Mouse (Mus musculus): ENCODE measurements around the gene Sag.

DNA sequence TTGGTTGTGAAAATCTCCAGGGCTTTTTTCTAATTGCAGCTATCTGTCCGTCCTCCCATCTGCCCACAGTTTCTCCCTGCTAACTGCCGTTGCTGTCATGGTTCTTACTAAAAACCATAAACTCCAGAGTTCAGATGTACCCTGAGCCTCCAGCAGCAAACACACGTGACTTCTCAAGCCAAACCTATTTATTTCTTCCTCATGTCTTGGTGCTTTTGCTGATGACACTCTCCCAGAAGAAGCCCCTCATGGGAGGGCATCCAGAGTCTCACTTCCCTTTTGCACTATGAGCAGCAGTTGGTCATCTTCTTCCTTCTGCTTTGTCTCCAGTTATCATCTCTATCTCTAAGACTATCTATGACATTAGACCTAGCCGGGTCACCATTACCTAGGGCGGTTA, 45.8 kb downstream of the Sag start:
- TF ChIP-seq CTCF (IDR thresholded peaks at IDR 0.05; ENCODE audit: control insufficient read depth, insufficient read depth, insufficient read length) (no peak), MAX (IDR thresholded peaks at IDR 0.05) (no peak)
